Mouse (Mus musculus): ENCODE results near the gene Gabbr2.

Gabbr2 gene

DNA sequence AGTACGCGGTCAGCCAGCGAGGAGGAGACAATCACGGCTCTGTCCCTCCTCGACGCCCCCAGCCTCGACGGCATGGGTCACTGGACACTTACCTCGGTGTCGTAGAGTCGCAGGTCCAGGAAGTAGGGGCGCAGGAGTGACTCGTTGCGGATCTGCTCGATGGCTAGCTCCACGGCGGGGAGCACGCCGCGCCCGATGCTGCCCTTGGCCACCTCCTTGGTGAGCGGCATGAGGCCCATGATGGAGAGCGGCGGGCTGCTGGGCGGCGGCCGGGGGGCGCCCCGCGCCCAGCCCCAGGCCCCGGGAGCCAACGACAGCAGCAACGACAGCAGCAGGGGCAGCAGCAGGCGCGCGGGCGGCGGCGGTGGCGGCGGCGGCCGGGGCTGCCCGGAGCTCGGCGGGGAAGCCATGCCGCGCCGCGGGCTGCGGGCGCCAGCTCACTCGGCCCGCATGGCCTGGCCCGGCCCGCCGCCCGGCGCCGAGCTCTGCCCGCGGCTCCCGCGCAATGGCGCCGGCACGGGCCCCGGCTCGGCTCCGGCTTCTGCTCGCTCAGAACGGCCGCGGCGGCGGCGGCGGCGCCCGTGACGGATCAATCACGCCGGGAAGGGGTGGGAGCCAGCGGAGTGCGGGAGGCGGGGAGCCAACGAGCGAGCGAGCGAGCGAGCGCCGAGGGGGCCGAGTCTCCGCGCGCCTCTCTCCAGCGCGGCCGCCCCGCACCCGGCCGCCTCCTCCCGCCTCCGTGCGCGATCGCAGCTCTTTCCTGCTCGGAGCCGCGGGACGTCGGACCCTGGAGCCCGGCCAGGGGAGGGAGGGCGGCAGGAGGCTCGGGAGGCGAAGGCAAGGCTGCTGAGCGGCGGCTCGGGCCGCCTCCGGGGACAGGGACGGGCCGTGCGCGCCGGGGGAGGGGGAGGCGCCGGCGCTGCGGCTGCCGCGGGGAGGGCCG is at the start of gene Gabbr2:
Gene Gabbr2 (minus strand): TSS at position 858 of the 943 bp plus-strand sequence.
- DNase-seq (ENCODE audit: extremely low read depth, low read depth, low spot score) = no peak

- DNase-seq (ENCODE audit: extremely low read depth, low read depth, low spot score) = no peak
These were observed 47.9 kb upstream of the Gabbr2 start for GRCm38 (mm10) chr4:47039586-47039985.

- DNase-seq (ENCODE audit: extremely low read depth, low read depth, low spot score) = no peak
These were observed 45.6 kb upstream of the Gabbr2 start for GRCm38 (mm10) chr4:47037321-47037657.

DNA sequence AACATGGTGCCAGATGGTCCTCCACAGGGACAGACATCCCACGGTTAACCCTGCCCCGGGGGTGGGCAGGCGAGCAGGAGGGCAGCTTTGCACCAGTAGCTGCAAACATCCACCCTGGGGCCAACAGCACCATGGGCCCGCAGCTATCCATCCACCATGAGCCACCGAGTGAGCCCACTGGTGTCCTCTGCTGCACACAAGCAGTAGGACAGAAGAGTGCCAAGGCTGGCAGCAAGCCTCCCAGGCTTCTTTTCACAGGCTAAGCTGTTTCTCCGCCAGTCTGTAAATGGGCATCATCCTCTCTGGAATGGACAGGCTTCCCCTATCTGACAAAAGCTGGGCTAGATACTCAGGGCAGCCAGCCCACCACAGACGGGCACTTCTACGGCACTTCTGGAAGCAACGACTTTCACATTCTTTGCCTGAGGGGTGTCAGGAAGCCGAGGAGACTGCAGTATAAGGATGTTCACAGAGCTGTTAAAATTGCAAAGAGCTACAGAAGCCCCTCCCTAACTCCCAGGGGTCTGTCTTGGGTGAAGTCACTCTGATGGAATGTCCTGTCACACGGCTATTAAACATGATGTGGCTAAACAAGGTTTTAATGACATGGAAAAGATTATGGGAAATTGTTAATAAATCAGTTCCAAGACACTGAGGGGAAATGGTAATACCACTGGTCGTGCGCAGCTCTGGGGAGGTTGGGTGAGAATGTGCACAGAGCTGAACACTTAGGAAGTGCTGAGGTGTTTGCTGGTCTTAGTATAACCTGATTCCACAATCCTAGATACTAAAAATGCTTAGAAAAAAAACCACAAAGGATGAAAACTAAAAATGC is 45.0 kb upstream of the Gabbr2 start:
- DNase-seq (ENCODE audit: extremely low read depth, low read depth, low spot score) = no peak

DNA sequence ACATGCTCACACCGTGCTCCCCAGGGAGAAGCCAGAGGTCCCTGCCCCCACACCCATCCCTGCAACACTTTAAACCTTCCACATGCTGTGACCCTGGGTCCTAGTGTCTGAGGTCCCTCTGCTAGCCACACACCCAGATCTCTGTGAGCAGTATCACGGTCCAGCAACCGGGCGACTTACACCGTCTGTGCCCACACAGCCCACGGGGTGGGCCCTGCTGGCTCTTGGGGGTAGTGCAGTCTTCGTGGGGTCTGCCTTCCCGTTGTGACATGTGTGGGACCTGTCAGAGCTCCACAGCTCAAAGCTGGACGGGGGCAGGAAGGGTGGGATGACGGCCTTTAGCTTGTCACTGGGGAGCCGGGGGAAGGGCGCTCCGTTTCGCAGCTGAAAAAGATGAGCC is 43.9 kb upstream of the Gabbr2 start:
- no peak for DNase-seq (ENCODE audit: extremely low read depth, low read depth, low spot score)

DNA sequence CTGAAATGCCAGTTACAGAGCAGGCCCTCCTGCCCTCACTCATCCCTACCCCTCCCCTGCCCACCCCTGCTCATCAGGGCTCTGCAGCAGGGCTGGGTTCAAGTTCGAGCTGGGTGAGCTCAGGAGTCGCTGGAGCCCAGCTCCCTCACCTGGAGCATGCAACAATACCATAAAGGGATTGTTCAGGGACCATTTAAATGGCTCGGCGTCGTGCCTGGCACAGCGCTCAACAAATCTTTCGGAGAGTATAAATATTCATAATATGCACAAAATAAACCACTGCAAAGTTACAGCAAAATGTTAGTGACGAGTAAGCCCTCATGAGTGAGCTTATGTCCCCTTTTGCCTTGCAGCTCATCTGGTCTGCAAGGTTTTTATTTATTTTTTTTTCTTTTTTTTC is 40.5 kb upstream of the Gabbr2 start:
- no peak for DNase-seq (ENCODE audit: extremely low read depth, low read depth, low spot score)

- DNase-seq (ENCODE audit: extremely low read depth, low read depth, low spot score) = no peak
These were observed 37.1 kb upstream of the Gabbr2 start for GRCm38 (mm10) chr4:47028791-47029190.

GRCm38 (mm10) chr4:47023949-47024348 is 32.3 kb upstream of the Gabbr2 start:
- DNase-seq (ENCODE audit: extremely low read depth, low read depth, low spot score) = no peak

DNA sequence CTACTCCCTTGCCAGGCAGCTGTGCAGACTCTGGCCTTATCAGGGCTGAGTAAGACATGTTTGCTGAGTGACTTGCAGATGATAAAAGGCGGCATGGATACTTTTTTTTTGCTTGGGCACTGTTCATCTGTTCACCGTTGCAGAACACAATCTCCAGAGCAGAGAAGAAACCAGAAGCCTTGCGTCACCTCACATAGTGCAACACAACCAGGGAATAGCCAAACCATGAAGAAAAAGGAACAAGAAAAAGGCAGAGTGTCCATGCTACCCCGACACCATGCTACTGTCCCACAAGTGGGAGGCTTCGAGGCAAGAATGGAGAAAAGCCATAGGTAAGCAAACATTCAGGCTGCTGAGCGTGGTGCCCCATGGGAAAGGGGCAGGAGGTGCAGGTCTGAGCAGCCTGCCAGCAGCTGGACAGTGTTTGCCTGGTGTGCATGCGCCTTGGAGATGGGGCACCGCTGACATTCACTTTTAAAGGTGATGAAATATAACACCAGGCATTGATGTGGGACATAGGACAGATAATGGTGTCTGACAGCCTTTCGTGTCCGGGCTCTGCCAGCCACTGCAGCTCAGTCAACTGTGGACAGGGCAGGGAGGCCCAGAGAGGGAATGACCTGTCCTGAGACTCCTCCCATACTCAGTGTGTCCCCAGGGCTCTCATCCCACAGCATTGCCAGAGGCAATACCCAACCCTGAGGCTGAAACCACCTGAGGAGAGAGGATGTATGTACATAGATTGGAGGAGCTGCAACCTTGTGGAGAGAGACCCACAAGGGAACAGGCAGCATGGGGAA is 31.3 kb upstream of the Gabbr2 start:
- no peak for DNase-seq (ENCODE audit: extremely low read depth, low read depth, low spot score)

DNA sequence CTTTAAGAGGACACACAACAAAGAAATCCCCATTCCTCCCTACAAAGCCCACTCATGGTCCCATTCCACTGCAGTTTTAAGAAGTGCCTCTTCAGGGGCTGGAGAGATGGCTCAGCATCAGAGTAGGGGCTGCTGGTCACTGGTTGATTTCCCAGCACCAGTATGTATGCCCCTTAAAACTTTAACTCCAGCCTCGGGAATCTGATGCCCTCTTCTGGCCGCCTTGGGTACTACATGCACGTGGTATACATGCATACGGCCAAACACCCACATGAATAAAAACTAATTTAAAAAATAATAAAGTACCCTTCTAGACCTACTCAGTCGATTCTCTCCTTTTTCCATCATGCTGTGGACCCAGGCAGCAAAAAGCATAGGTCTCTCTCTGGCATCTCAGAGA is 28.9 kb upstream of the Gabbr2 start:
- no peak for DNase-seq (ENCODE audit: extremely low read depth, low read depth, low spot score)

DNA sequence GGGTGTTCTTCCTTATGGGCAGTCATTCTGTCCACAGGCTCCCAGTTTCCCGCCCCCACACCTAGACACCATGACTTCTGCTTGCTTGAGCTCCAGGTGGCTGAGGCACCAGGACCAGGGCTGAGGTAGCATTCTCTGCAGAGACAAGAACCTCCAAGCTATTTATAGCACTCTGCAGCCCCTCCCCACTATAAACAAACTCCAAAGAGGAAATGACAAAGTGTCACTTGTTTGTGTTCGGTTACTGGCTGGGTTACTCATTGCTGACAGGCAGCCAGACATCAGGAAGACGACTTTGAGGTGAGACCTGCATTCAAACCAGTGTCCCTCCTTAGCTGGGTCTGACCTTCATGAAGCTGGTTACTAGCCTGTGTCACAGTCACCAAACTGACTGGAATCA is 23.5 kb upstream of the Gabbr2 start:
- no peak for DNase-seq (ENCODE audit: extremely low read depth, low read depth, low spot score)

DNA sequence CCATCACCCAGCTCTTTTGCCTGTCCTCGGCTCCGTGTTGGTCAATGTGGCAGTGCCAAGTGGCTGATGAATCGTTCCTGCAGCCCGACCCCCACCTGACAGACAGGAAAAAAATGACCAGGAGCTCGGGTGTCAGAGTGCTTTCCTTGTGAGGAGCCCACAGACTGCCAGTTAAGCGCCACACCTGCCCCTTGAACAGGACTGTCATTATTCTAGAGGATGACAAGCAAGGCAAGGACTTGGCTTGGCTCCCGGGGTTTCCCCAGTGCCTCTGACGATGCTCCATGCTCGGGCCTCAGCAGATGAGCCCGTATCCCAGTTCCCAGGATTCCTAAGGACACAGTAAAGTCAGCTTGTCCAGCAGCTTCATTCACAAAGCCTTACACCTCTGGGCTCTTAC is 20.8 kb upstream of the Gabbr2 start:
- DNase-seq (ENCODE audit: extremely low read depth, low read depth, low spot score) = no peak

DNA sequence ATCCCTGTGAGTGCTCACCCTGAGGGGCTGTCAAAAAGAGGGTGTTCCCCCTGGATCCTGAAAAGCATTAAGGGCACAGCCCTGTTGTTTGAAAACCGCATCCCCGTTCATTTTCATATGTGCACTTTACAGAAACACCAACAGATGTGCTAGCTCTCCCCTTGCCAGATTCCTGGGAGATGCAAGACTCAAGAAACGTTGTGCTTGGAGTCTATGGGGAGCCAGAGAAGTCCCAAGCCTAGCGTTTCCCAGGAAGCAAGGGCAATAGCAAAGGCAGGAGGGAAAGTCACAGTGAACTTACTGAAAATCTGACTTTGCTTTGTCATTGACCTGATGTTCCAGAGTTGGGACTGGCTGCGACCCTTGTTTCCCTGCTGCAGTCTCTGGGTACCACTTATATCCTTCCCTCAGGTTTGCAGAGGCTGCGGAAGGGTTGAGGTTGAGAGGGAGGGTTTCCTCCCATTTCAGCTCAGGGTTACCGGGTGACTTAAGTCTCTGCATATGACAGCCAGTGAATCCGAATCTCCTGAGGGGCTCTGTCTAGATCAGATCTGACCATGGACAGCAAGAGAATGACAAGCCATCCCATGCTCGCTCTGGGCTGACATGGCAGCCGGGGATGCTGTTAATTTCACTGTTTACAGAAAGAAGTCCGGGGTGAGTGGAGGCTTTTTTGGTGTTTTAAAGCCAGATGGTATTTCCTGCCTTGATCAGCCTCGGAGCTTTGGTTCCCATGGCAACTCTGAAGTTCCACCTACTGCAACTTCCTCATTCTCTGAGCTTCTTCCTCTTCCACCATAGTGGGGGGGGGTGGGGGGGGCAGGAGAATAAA is 18.9 kb upstream of the Gabbr2 start:
- no peak for DNase-seq (ENCODE audit: extremely low read depth, low read depth, low spot score)

GRCm38 (mm10) chr4:47000626-47001395 is 9.1 kb upstream of the Gabbr2 start:
- no peak for DNase-seq (ENCODE audit: extremely low read depth, low read depth, low spot score)

DNA sequence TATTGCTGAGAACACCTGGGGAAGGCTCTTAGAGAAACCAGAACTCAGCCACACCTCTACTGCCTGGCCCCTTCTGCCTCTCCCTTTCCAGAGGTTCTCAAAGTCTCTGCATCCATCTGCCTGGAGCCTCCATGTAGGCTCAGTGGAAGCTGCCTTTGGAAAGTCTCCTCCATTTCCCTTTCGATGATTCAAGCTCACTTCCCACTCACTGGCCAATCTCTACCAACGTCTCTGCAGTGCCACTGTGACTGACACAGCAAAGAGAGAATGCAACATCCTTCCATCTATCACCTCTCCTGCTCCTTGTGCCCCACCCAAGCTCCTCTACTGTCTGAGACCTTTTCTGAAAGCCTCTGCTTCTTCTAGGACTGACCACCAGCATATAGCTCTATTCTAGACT is 6.3 kb upstream of the Gabbr2 start:
- DNase-seq (ENCODE audit: extremely low read depth, low read depth, low spot score) = no peak

DNA sequence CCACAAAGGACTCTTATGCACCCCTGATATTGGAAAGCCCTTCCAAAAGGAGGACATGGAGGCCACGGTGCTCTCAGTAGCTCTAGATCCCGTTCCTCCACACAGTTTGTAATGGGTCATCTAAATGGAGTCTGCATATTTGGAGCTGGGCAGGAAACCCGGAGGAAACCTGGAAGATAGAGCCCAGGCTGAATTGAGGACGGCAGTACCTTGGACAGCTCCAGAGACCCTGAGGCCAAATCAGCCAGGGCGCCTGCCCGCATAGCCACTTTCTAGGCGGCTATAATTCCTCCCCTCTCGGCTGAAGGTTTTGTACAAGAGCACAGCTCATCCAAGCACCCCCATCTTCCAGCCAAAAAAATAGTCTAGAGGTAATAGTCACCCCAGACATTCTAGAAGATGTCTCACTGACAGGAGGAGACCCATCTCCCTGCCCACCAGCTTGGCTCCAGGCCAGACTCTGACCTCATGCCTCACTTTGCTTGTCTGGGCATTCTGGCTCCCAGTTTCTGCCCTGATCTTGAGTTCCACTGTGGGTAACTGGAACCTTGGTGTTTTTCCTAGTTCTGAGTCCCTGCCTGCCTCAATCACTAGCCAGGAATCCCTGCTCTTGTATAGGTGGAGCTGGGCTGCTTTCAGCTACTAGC is 1.3 kb upstream of the Gabbr2 start:
- no peak for DNase-seq (ENCODE audit: extremely low read depth, low read depth, low spot score)

DNA sequence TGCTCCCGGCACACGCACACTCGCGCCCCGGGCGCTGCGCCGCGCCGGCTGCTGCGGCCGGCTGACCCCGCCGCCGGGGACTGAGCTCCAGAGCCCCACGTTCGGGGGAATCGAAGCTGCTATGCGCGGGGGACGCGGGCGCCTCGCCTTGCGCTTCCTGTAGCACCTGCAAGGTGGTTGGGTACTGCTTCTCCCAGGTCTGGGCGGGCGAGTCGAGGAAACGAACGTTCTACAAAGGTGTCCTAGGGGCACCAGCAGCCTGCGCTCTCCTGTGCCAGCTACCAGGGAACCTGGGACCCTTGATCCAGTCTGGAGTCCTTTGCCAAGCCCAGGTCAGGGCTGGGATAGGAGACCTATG is 265 bp upstream of the Gabbr2 start:
- DNase-seq (ENCODE audit: extremely low read depth, low read depth, low spot score) = no peak

- DNase-seq (ENCODE audit: extremely low read depth, low read depth, low spot score) = no peak
These were observed 1.2 kb downstream of the Gabbr2 start for GRCm38 (mm10) chr4:46990281-46991015.

DNA sequence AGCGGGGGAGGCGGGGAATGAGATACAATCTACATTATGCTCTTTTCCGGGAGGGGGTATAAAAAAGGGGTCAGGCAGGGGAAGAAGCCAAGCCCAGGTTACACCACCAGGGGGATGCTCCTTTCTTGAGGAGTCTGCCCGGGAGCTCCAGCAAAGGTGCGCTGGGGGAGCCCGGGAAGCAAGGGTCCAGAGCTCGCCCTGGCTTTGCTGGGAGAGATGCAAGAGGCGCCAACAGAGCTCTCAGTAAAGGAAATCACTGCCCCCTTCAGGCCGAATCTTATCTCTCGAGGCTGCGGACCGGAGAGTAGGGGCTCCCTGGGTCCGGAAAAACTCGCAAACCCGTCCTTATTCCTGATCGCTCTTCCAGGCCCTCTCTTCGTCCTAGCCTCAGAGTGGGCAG is 1.8 kb downstream of the Gabbr2 start:
- no peak for DNase-seq (ENCODE audit: extremely low read depth, low read depth, low spot score)
